Mouse (Mus musculus) skeletal muscle tissue, postnatal 0 days (tissue): ENCODE results near the gene Tax1bp3. TPM values are rescaled to one million over a fixed set of nuclear protein-coding genes. Genes with fewer than 3 reads are reported as not detected.

Experiments
- polyA plus RNA-seq: library from polyadenylated mRNA; unstranded; fragments of >200 nt; fragmentation: Nextera tagmentation; extraction: Ambion mirVana; gene quantifications from 2 replicates; pipeline ENCODE4 v1.2.1, GENCODE M21; 2015

Tax1bp3 gene
- 104 and 115 TPM in 2 replicates for polyA plus RNA-seq

GRCm38 (mm10) chr11:73176608-73177508, at the start of gene Tax1bp3, which contains the start of gene Emc6:
Gene Tax1bp3, plus strand, starts transcription at chr11:73177083.
Gene Emc6, minus strand, starts transcription at chr11:73177037.

GRCm38 (mm10) chr11:73137591-73138501, 39.0 kb upstream of the Tax1bp3 start, which contains the start of gene Haspin:
Gene Haspin, minus strand, starts transcription at chr11:73138294.

GRCm38 (mm10) chr11:73159957-73160810, 16.7 kb upstream of the Tax1bp3 start, which contains the start of gene P2rx5:
Gene P2rx5, plus strand, starts transcription at chr11:73160421.

GRCm38 (mm10) chr11:73198603-73199229, 21.8 kb downstream of the Tax1bp3 start, which contains the start of gene Ctns:
Gene Ctns, minus strand, starts transcription at chr11:73199042.

GRCm38 (mm10) chr11:73199230-73199712, 22.4 kb downstream of the Tax1bp3 start, which contains the start of gene Shpk:
Gene Shpk, plus strand, starts transcription at chr11:73199460.

Other genes with a start within 250 kb of the Tax1bp3 start
- gene Atp2a3, start 215.9 kb upstream of the Tax1bp3 start, polyA plus RNA-seq = 5.6 and 6.0 TPM in 2 replicates
- 3.2 and 4.6 TPM in 2 replicates for gene P2rx1, start 178.0 kb upstream of the Tax1bp3 start, polyA plus RNA-seq
- gene Camkk1, start 158.1 kb upstream of the Tax1bp3 start, polyA plus RNA-seq = 3.0 and 3.9 TPM in 2 replicates
- gene Ncbp3, start 129.3 kb upstream of the Tax1bp3 start, polyA plus RNA-seq = 5.2 and 5.8 TPM in 2 replicates
- gene Itgae, start 86.5 kb upstream of the Tax1bp3 start, polyA plus RNA-seq = 0.15 and 0.18 TPM in 2 replicates
- gene Haspin, start 38.8 kb upstream of the Tax1bp3 start, polyA plus RNA-seq = 2.4 and 2.9 TPM in 2 replicates
- 7.3 and 8.1 TPM in 2 replicates for gene P2rx5, start 16.7 kb upstream of the Tax1bp3 start, polyA plus RNA-seq
- 175 and 184 TPM in 2 replicates for gene Emc6, start within 50 bp of the Tax1bp3 start, polyA plus RNA-seq
- 10.9 and 11.1 TPM in 2 replicates for gene Ctns, start 22.0 kb downstream of the Tax1bp3 start, polyA plus RNA-seq
- gene Shpk, start 22.4 kb downstream of the Tax1bp3 start, polyA plus RNA-seq = 1.8 and 2.6 TPM in 2 replicates
- gene Trpv1, start 57.2 kb downstream of the Tax1bp3 start, polyA plus RNA-seq = 0.12 and 0.26 TPM in 2 replicates
- gene Trpv3, start 90.3 kb downstream of the Tax1bp3 start, polyA plus RNA-seq = 0.03 and 0.07 TPM in 2 replicates
- gene Aspa, start 152.5 kb downstream of the Tax1bp3 start, polyA plus RNA-seq = 4.4 and 6.5 TPM in 2 replicates
- gene Gm49340, start 152.7 kb downstream of the Tax1bp3 start, polyA plus RNA-seq = not detected in 2 replicates
- 0.10 TPM in 1 of 2 replicates, not detected in the other for gene Spata22, start 152.7 kb downstream of the Tax1bp3 start, polyA plus RNA-seq
- gene Olfr20, start 173.7 kb downstream of the Tax1bp3 start, polyA plus RNA-seq = not detected in 2 replicates
- not detected in 2 replicates for gene Olfr376, start 194.2 kb downstream of the Tax1bp3 start, polyA plus RNA-seq
- gene Olfr1, start 222.5 kb downstream of the Tax1bp3 start, polyA plus RNA-seq = not detected in 2 replicates